Mouse (Mus musculus): ENCODE data around the gene Poldip2.

DNA sequence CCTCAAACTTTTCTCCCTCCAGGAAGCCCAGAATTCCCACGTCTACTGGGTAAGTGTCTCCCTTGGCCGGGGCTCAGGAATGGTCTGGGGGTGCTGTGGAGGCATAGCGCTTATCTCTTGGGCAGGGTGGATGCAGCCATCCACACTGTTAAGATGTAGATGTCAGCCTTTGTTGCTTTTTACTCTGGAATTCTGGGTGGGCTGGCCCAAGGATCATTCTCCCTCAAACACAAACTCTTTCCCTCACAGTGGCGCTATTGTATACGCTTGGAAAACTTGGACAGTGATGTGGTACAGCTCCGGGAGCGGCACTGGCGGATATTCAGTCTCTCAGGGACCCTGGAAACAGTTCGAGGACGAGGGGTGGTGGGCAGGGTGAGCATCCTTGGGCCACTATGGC is 6.9 kb downstream of the Poldip2 start:
- TF ChIP-seq GATA1 (IDR thresholded peaks at IDR 0.05; ENCODE audit: borderline replicate concordance, low read length) (no peak), FLI1 (IDR thresholded peaks at IDR 0.05; ENCODE audit: low read length) (no peak)

All from megakaryocyte, embryonic 14.5 days (primary cell).